ENCODE assay signal across 11 mouse cellular contexts in the genomic region with DNA sequence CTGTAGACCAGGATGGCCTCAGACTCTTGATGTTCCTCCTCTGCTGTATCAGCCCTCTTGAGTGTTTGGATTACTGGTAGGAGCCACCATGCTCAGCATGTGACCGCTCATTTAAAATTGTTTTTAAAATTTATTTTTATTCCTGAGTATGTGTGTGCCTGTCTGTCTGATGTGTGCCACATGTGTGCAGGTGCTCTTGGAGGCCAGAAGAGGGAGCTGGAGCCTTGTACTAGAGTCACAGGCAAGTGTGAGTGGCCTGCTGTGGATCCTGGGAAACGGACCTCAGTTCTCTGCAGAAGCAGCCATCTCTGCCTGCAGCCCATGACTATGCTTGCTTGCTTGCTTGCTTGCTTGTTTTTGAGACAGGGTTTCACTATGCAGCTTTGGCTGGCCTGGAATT. TPM values are rescaled to one million over a fixed set of nuclear protein-coding genes. Genes with fewer than 3 reads are reported as not detected.
DNase-seq lines count a peak whose midpoint lies in the region; ATAC-seq and TF ChIP-seq lines count a peak whose summit lies in the region.
"Had no signal": no experiment of that assay in that cellular context is flagged by ENCODE, and none has a peak within 500 bp of the region (broad histone marks: within the 10 kb centered on the region; RNA-seq: fewer than 3 reads in every experiment).

No protein-coding gene starts in this region.

- DNase-seq in thymus, postnatal 4 days = peak; percentile 26
- DNase-seq in thymus, postnatal 25 days = no peak
- peak; percentile 24 for DNase-seq in c-Kit-positive CD71-positive TER-119-positive erythroid progenitor cells, embryonic 14.5 days (ENCODE audit: low spot score)
- DNase-seq in left cerebral cortex, adult 18-20 months (ENCODE audit: low spot score in 2 of 2) = no peak
- DNase-seq: layer of hippocampus, adult 9-11 months; liver, embryonic 13.5 days had no signal

- TF ChIP-seq CTCF in intestine, postnatal 0 days (IDR thresholded peaks at IDR 0.05; ENCODE audit: low read depth) = peak; percentile 59

- no peak overlapping the region for H3K4me2 ChIP-seq in intestine, postnatal 0 days (replicated peaks; ENCODE audit: low read depth)
- no peak overlapping the region for H3K4me2 ChIP-seq in intestine, embryonic 16.5 days (ENCODE audit: low read depth, low read length)
- H3K4me2 ChIP-seq: heart, embryonic 13.5 days; liver, embryonic 13.5 days had no signal

- no peak overlapping the region for H3K4me3 ChIP-seq in intestine, postnatal 0 days (ENCODE audit: low read depth, low read length)
- no peak overlapping the region for H3K4me3 ChIP-seq in intestine, embryonic 16.5 days (ENCODE audit: low read length)
- H3K4me3 ChIP-seq: heart, embryonic 13.5 days; liver, embryonic 13.5 days had no signal

- 0 out of 2 replicates have a peak, but pooled peaks cover 5% of the 10 kb centered on the region for H3K4me1 ChIP-seq in intestine, postnatal 0 days (replicated peaks; ENCODE audit: control insufficient read depth, insufficient read depth, low read length)
- H3K4me1 ChIP-seq in intestine, embryonic 16.5 days (ENCODE audit: control insufficient read depth, insufficient read depth, low read length) = peaks cover 12% of the 10 kb centered on the region

- ATAC-seq in intestine, postnatal 0 days = no peak
- no peak for ATAC-seq in intestine, embryonic 16.5 days
- no peak for ATAC-seq in cerebellum, adult (ENCODE audit: insufficient number of reproducible peaks, low FRiP score, low TSS enrichment)
- ATAC-seq: inflammation-experienced regulatory T-cells, adult 6 months had no signal

- H3K36me3 ChIP-seq in intestine, postnatal 0 days (ENCODE audit: control insufficient read depth, insufficient read depth) = no peaks in the 10 kb centered on the region
- no peaks in the 10 kb centered on the region for H3K36me3 ChIP-seq in intestine, embryonic 16.5 days (ENCODE audit: control insufficient read depth, insufficient read depth, low read length)
- H3K36me3 ChIP-seq: heart, embryonic 13.5 days; liver, embryonic 13.5 days had no signal

- H3K27me3 ChIP-seq in intestine, postnatal 0 days (replicated peaks; ENCODE audit: control insufficient read depth, insufficient read depth, low read length) = no peaks in the 10 kb centered on the region
- H3K27me3 ChIP-seq in intestine, embryonic 16.5 days (replicated peaks; ENCODE audit: control insufficient read depth, insufficient read depth, low read length) = no peaks in the 10 kb centered on the region
- H3K27me3 ChIP-seq: heart, embryonic 13.5 days; liver, embryonic 13.5 days had no signal

- H3K27ac ChIP-seq in intestine, postnatal 0 days (ENCODE audit: low read depth, low read length) = no peak overlapping the region
- no peak overlapping the region for H3K27ac ChIP-seq in intestine, embryonic 16.5 days (ENCODE audit: low read length)
- H3K27ac ChIP-seq: heart, embryonic 13.5 days; liver, embryonic 13.5 days had no signal

- no peak overlapping the region for H3K9ac ChIP-seq in intestine, postnatal 0 days (ENCODE audit: low read depth, low read length)
- H3K9ac ChIP-seq in intestine, embryonic 16.5 days (ENCODE audit: low read depth, low read length) = no peak overlapping the region
- H3K9ac ChIP-seq: heart, embryonic 13.5 days; liver, embryonic 13.5 days had no signal

- WGBS in intestine, postnatal 0 days = 90% methylated on average over 2 of the region's 2 CpGs
- 82% methylated on average over 2 of the region's 2 CpGs for WGBS in intestine, embryonic 16.5 days

- H3K9me3 ChIP-seq in intestine, postnatal 0 days (ENCODE audit: control insufficient read depth) = no peaks in the 10 kb centered on the region
- no peaks in the 10 kb centered on the region for H3K9me3 ChIP-seq in intestine, embryonic 16.5 days (ENCODE audit: control insufficient read depth, low read length)
- H3K9me3 ChIP-seq: heart, embryonic 13.5 days; liver, embryonic 13.5 days had no signal

RNA-seq across cellular contexts. Expression of a gene that starts 2.4 kb away (rescaled TPM):
- polyA plus RNA-seq in intestine, postnatal 0 days (2015; fragmentation: Nextera tagmentation; extraction: Ambion mirVana) = 337 and 357 TPM in 2 replicates
- 277 and 288 TPM in 2 replicates for polyA plus RNA-seq in intestine, embryonic 16.5 days (2015; fragmentation: Nextera tagmentation; extraction: Ambion mirVana)
- total RNA-seq in left cerebral cortex, adult 18-20 months (2021) = 10 to 100 TPM; 84.2 to 88.7 TPM

Comparison
In these comparisons a context has a peak if more than half of its experiments do, and no peak if none do; other contexts are left out.
1. DNase-seq: peak in thymus, postnatal 4 days (single experiment) and c-Kit-positive CD71-positive TER-119-positive erythroid progenitor cells, embryonic 14.5 days (single experiment); none in thymus, postnatal 25 days (single experiment) and left cerebral cortex, adult 18-20 months (0 of 2).